Mouse (Mus musculus) layer of hippocampus, adult 2 months (tissue): ENCODE data around the gene Ncaph2. TPM values are rescaled to one million over a fixed set of nuclear protein-coding genes. Genes with fewer than 3 reads are reported as not detected.

Experiments
- DNase-seq, 2 experiments: peaks; one replicate each; pipeline ENCODE4 v3.0.0; 2022; ENCODE audit warnings: low spot score in 2 of 2
- H3K27ac ChIP-seq: fragments of 200-600 bp; 2 replicates; pipeline ENCODE4 v1.8.1; 2022
- H3K4me3 ChIP-seq: fragments of 200-600 bp; 2 replicates; pipeline ENCODE4 v1.8.1; 2022; ENCODE audit warnings: mild to moderate bottlenecking
- CTCF ChIP-seq: fragments of 200-600 bp; conservative IDR thresholded peaks from 2 replicates; pipeline ENCODE4 v1.8.1; 2022; ENCODE audit warnings: antibody characterized with exemption, mild to moderate bottlenecking, moderate library complexity
- total RNA-seq, 2 experiments: library from RNA; stranded (reverse); gene quantifications; 2 replicates each; pipeline ENCODE4 v1.2.3; 2021

Gene Ncaph2
- total RNA-seq, 2 experiments from 2014 or later, result 97.6 to 101 TPM

DNA sequence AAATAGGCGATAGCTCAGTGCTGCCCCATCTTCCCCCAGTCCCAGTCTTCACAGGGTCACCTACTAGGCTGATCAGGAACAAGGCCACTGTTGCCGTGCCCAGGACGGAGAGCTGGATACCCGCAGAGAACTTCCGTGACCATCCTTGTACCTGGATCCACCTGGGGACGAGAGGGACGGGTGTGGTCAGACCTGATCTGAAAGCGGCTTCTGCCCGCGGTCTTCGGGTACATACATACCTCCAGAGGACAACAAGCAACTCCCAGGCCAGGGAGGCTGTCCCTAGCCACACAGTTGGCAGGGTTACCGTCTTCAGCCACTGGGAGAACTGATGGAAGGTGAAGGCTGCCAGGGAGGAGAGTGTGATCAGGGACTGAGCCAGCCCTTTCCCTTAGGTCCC, 2.7 kb upstream of the Ncaph2 start:
- no peak for TF ChIP-seq CTCF
- no peak overlapping the region for H3K27ac ChIP-seq
- no peak overlapping the region for H3K4me3 ChIP-seq
- DNase-seq, result no peak

- Histone ChIP-seq H3K27ac (no peak overlapping the region), H3K4me3 (no peak overlapping the region)
- DNase-seq, result no peak
- TF ChIP-seq CTCF, result no peak
These were observed 1.7 kb upstream of the Ncaph2 start for GRCm38 (mm10) chr15:89353837-89354236.

DNA sequence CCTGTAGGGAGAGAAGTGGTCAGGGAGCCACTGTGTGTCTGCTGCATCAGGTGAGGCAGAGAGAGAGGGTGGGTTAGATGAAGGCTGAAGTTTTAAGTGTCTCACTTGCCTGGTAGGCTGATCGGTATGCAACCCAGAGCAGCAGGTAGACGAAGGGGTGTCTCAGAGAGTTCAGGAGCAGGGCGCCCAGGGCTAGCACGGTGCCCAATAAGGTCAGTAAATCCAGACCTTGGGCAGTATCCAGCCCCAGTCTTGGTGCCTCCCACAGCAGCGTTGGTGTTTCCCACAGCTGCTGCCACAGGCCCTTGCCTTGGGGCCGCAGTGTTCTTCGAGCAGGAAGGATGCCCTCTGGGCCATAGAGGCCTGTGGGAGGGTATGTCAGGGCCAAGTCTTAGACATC, 1.1 kb upstream of the Ncaph2 start:
- no peak for TF ChIP-seq CTCF
- H3K4me3 ChIP-seq, result peak overlapping the region; percentile 92
- no peak for DNase-seq
- H3K27ac ChIP-seq, result no peak overlapping the region

GRCm38 (mm10) chr15:89356372-89356771, 853 bp downstream of the Ncaph2 start:
- no peak for TF ChIP-seq CTCF
- DNase-seq, result peak; percentile 41 to 53
- Histone ChIP-seq H3K27ac (peak overlapping the region; percentile 88), H3K4me3 (peak overlapping the region; percentile 92)

GRCm38 (mm10) chr15:89358784-89359183, 3.3 kb downstream of the Ncaph2 start:
- DNase-seq, result no peak
- H3K27ac ChIP-seq, result no peak overlapping the region
- no peak overlapping the region for H3K4me3 ChIP-seq
- TF ChIP-seq CTCF, result no peak

- no peak for DNase-seq
- H3K4me3 ChIP-seq, result no peak overlapping the region
- TF ChIP-seq CTCF, result no peak
- H3K27ac ChIP-seq, result no peak overlapping the region
These were observed 7.5 kb downstream of the Ncaph2 start for GRCm38 (mm10) chr15:89363051-89363450.

DNA sequence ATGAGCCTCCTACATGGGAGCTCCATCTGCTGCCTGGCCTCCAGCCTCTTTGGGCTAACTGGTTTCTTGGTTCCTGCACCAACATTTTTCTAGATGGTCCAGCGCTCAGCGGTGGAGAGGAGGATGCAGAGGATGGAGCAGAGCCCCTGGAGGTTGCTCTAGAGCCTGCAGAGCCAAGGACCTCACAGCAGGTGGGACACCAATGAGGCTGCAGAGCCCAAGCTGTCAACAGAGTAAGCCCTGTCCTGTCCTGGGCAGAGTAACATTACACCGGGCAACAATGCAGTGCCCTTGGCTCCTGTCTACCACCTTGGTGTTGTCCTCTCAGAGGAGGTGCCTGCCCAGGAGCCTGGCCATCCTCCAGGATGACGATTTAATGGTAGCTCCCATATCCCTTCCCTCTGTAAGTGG, 9.6 kb downstream of the Ncaph2 start:
- H3K27ac ChIP-seq, result no peak overlapping the region
- no peak for TF ChIP-seq CTCF
- DNase-seq, result no peak
- H3K4me3 ChIP-seq, result no peak overlapping the region

- H3K4me3 ChIP-seq, result no peak overlapping the region
- TF ChIP-seq CTCF, result no peak
- H3K27ac ChIP-seq, result no peak overlapping the region
- DNase-seq, result no peak
These were observed 16.5 kb downstream of the Ncaph2 start for GRCm38 (mm10) chr15:89372068-89372467.

DNA sequence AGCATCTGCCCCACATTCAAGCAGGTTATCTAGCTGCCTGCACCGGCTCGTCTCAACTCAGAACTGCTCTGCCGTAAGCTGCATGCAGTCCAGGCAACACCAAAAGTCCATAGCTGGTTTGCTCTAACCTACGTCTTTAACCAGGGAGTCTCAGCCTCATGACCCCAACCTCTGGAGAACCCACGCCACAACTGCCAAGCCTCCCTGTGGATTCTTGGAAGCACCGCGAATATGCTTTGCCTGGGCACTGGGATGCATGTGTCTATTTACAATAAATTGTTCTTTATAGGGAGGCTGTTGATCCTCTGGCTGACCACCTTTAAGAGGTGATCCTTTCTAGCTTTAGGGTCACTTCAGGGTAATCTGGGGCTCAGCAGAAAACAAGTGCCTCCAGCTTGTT, 17.0 kb downstream of the Ncaph2 start:
- no peak for DNase-seq
- Histone ChIP-seq H3K27ac (peak overlapping the region; percentile 99; the same call in 1 of the 2 replicates), H3K4me3 (peak overlapping the region; percentile 71)
- TF ChIP-seq CTCF, result no peak

DNA sequence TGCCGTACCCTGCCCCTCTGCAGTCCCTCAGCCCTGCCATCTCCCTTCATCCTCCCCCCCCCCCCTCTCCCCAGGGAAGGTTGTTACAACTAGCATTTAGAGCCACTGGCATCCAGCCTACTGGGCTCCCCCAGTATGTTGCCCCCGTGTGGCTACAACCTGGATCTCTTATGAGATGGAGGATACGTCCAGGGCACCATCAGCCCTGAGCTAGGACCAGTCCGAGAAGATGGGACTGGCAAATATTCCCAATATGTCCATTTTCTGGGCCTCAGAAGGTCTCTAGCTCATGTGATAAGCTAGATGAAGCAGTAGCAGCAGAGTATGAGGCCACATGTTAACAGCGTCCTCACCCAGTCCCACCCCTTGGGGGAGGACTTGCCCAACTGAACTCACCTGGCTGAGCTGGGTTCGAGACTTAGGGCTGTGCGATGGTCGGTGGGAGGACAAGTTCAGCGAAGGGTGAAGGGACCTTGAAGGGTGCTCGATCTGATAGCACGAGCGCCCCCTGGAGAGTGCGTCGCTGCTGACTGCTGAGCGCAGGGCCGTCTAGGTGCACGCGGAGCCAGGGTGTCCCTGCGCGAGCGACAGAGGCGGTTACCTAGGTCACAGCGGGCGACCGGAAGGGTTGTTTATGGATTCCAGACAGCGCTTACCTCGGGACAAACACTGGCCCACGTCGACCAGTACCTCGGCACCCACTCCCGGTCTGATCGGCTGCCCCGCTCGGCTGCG, 17.7 kb downstream of the Ncaph2 start:
- peak; percentile 76 to 83 for DNase-seq
- peak; percentile 77 for TF ChIP-seq CTCF
- Histone ChIP-seq H3K27ac (peak overlapping the region; percentile 99), H3K4me3 (peak overlapping the region; percentile 71)

- Histone ChIP-seq H3K27ac (peak within 1 kb of the TSS; percentile 99), H3K4me3 (peak within 1 kb of the TSS; percentile 71)
- peak; percentile 87 to 96 for DNase-seq
- TF ChIP-seq CTCF, result peak; percentile 91
These were observed 18.3 kb downstream of the Ncaph2 start, which contains the start of gene Sco2 for GRCm38 (mm10) chr15:89373762-89374248. TSS of gene Sco2 (minus strand) at chr15:89373846.

- DNase-seq, result no peak
- Histone ChIP-seq H3K27ac (peak overlapping the region; percentile 99), H3K4me3 (peak overlapping the region; percentile 71)
- TF ChIP-seq CTCF, result no peak
These were observed 18.8 kb downstream of the Ncaph2 start for GRCm38 (mm10) chr15:89374340-89374739.

GRCm38 (mm10) chr15:89374801-89375534, 19.4 kb downstream of the Ncaph2 start:
- H3K27ac ChIP-seq, result 0 out of 2 replicates have a peak overlapping the region, but pooled peaks have one; percentile 99
- H3K4me3 ChIP-seq, result no peak overlapping the region
- no peak for TF ChIP-seq CTCF
- DNase-seq, result no peak
